Mouse (Mus musculus) testis, adult 2 months (tissue): Measurements from ENCODE around the gene Snd1.

Experiments
- CTCF ChIP-seq: fragments of 200-500 bp; IDR thresholded peaks from 2 replicates; pipeline ENCODE4 v1.5.1; 2012; ENCODE audit warnings: low read depth, mild to moderate bottlenecking, inconsistent platforms, low read length, moderate library complexity; ENCODE audit not compliant: control insufficient read depth, insufficient read depth, insufficient replicate concordance
- POLR2A ChIP-seq: fragments of 200-500 bp; IDR thresholded peaks from 2 replicates; pipeline ENCODE4 v1.6.1; 2012; ENCODE audit warnings: low read depth, mild to moderate bottlenecking, inconsistent platforms, low read length, moderate library complexity; ENCODE audit not compliant: control insufficient read depth

GRCm38 (mm10) chr6:28460534-28460933 is 14.4 kb upstream of the Snd1 start:
- peak; percentile 56; the same call in 1 of the 2 replicates for TF ChIP-seq CTCF
- no peak for TF ChIP-seq POLR2A
